Mouse (Mus musculus): Measurements from ENCODE around the gene Col13a1.

DNA sequence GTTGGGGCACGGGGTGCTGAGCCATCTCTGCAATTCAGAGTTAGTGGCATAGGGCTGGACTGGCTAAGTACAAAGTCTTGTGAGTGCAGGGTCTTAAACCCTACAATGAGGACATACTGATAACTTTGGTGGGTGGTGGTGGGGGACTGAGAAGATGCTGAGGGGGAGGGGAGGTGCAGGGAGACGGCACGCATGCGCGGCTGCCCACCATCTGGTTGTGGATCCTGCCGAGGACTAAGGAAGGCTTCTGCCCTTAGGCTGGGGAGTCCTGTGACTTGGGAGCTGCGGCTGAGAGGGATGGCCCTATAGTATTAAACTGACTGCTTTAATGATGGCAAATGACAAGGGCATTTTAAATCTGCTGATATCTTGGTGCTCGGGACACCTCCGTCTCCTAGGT lies 139.6 kb downstream of the Col13a1 start:
- TF ChIP-seq POLR2A (IDR thresholded peaks at IDR 0.05; ENCODE audit: borderline replicate concordance, extremely low read depth, low read depth, low read length) (no peak), CTCF (IDR thresholded peaks at IDR 0.05; ENCODE audit: insufficient read depth, low read length) (no peak)

All from lung, adult 2 months (tissue).